Mouse (Mus musculus) liver (tissue): ENCODE data around the gene Tmem268.

Source experiments
- DNase-seq: peaks from one replicate; pipeline ENCODE4 v3.0.0-alpha.2; 2020; ENCODE audit warnings: mixed read lengths

Gene Tmem268

GRCm38 (mm10) chr4:63604945-63605344 is 46.4 kb downstream of the Tmem268 start, which contains the start of gene Gm11213:
TSS of gene Gm11213 (minus strand) at chr4:63605261.
- DNase-seq: no peak

- DNase-seq: no peak
Observed at GRCm38 (mm10) chr4:63605545-63605944, 47.0 kb downstream of the Tmem268 start.

DNA sequence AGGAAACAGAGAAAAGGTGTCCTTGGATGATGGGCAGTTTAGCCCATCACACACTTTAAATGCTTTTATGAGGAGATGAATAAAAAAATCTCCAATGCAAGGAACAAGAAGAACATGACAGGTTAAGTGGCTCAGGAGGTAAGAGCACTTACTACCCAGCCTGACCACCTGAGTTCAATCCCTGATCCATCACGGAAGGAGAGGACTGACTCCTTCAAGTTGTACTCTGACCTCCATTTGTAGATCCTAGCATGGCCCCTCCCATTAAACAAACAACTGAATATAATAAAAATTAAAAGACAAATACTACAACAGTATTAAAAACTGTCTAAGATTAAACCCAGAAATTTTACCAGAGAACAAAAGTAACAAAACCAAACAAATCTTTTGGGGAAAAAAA is 47.4 kb downstream of the Tmem268 start:
- DNase-seq: no peak

GRCm38 (mm10) chr4:63608391-63608790 is 49.8 kb downstream of the Tmem268 start:
- no peak for DNase-seq

DNA sequence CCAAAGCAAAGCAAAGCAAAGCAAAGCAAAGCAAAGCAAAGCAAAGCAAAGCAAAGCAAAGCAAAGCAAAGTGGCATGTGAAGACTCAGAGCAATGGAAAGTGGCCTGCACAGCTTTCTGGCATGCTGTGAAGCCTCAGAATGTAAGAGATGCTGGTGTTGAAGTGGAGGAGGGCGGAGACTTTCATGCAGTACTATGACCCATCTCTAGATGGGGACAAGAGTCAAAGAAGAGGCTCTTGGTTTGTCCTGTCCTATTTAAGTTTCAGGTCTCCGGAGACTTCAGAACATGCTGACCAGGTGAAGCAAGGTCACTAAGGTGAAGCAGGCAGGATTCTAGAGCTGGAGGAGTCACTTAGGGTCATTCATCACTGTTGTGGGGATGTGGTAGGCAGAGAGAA is 63.3 kb downstream of the Tmem268 start:
- no peak for DNase-seq

DNA sequence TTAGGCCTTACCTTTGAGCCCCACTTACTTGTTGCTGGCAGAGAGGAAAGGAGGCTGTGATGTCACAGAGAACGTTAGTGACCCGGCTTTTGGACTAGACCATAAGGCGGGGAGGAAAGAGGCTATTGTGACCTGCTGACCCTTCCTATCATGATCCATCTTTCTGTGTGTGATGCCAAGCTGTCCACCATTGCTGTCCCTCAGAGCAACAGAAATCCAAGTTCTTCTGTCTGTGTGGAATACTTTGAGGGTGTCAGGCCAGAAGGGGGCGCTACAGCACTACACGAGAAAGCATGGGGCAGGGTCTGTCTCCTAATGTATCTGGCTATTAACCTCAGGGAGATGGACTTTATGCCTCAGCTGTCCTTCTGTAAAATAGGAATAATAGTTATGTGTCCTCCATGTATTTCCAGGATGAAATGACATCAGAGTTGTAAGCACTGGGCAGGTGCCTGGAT is 63.8 kb downstream of the Tmem268 start, which contains the start of gene Tex48:
Gene Tex48 (minus strand): TSS at position 51 of the 458 bp plus-strand sequence.
- peak; percentile 44 for DNase-seq

DNA sequence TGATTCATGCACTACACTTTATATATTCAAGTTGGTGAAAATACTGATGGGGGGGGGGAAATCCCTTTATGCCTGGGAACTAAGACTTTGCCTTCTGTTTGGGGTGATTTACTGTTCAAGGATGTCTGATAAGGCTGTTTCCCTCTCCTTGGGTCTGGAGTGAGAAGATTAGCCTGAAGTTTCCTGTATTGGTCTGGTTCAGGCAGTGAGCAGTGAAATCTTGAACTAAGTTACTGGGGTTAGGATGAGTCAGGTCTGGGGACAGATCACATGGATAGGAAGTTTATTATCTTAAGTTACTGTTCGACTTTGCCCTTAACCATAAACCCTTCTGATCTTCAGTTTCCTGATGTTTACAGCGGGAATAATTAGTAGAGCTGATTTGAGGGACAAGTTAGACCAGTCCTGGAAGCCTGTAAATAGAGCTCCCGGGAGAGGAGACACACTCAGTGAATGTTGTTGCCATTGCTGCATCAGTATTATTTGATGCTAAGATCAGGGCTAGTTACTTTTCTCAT is 67.0 kb downstream of the Tmem268 start:
- DNase-seq: no peak

DNA sequence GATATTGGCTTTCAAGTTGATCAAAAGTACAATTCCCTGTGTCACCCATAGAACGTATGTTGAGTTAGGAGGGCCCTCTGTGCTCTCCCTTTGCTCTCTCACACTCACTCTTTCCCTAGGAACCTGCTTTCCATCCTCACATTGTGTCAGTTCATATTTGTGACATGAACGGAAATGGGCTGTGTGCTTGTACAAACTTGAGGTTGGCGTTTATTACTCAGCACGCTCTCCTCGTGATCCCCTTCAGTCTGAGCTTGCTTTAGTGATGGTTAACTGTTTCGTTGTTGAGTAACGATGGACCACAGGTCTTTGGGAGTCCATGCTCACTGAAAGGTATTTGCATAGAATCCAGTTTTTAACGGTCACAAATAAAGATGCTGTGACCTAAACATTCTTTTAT is 68.5 kb downstream of the Tmem268 start:
- no peak for DNase-seq

GRCm38 (mm10) chr4:63633181-63633580 is 74.6 kb downstream of the Tmem268 start:
- no peak for DNase-seq
